Mouse (Mus musculus): Measurements from ENCODE around the gene Nhlrc3. TPM values are rescaled to one million over a fixed set of nuclear protein-coding genes. Genes with fewer than 3 reads are reported as not detected.

Gene Nhlrc3
- total RNA-seq, 1 experiment = 12.6 TPM

- Histone ChIP-seq H3K9me3 (ENCODE audit: control insufficient read depth, insufficient read depth, low read depth, low read length) (no peaks in the 10 kb centered on the region), H3K36me3 (ENCODE audit: control insufficient read depth, insufficient read depth, low read length, poor library complexity, severe bottlenecking) (no peaks in the 10 kb centered on the region), H3K4me3 (ENCODE audit: insufficient read depth in 1 of 2, low read depth in 1 of 2, low read length in 2 of 2, poor library complexity in 1 of 2, severe bottlenecking in 1 of 2) (no peak overlapping the region), H3K9ac (ENCODE audit: insufficient read depth, low read depth, low read length, poor library complexity, severe bottlenecking) (no peak overlapping the region), H3K4me1 (ENCODE audit: control insufficient read depth in 2 of 2, insufficient read depth in 2 of 2, low read length in 2 of 2, poor library complexity in 1 of 2) (no peaks in the 10 kb centered on the region), H3K27ac (ENCODE audit: insufficient read depth, low read depth, low read length, poor library complexity, severe bottlenecking) (no peak overlapping the region)
- in situ Hi-C loops (cut with MboI; ENCODE audit: low sequenced_read_pairs in 2 of 2, unreplicated experiment in 2 of 2) = no loop called here
- TF ChIP-seq HCFC1 (IDR thresholded peaks at IDR 0.05; ENCODE audit: borderline replicate concordance, insufficient read depth, low read length) (no peak), ZC3H11A (IDR thresholded peaks at IDR 0.05; ENCODE audit: borderline replicate concordance, low read depth, low read length) (no peak), ZNF384 (IDR thresholded peaks at IDR 0.05; ENCODE audit: low read depth, low read length) (no peak)
- DNase-seq (ENCODE audit: low read depth, low spot score) = no peak
Observed at GRCm38 (mm10) chr3:53407145-53407544, 56.0 kb downstream of the Nhlrc3 start.

Other genes starting within 250 kb of the Nhlrc3 start
- 10.6 and 11.9 TPM in 2 replicates for gene Proser1, start 334 bp upstream of the Nhlrc3 start, total RNA-seq (2012; rRNA removed)
- not detected in 2 replicates for gene Stoml3, start 25.3 kb upstream of the Nhlrc3 start, total RNA-seq (2012; rRNA removed)
- gene Frem2, start 194.0 kb upstream of the Nhlrc3 start, total RNA-seq (2012; rRNA removed) = 7.9 and 21.1 TPM in 2 replicates

All from ES-E14 (cell line).